Mouse (Mus musculus) lung, embryonic 14.5 days (tissue): ENCODE measurements around the gene Edc4. TPM values are rescaled to one million over a fixed set of nuclear protein-coding genes. Genes with fewer than 3 reads are reported as not detected.
A peak's percentile ranks its signal among the peaks of the same experiment; 100 is the strongest.

Experiments used
- ATAC-seq: fragments of 200-750 bp; cut with Nextera tagmentation; 2 replicates; pipeline ENCODE4 v1.8.0; 2017; ENCODE audit warnings: mild to moderate bottlenecking, moderate TSS enrichment, moderate library complexity; ENCODE audit not compliant: insufficient read depth
- DNase-seq: peaks from one replicate; pipeline ENCODE4 v3.0.0-alpha.2; 2015
- H3K27ac ChIP-seq: fragments of 300-500 bp; sonication (generic); 2 replicates; pipeline ENCODE4 v1.5.1; 2014; ENCODE audit warnings: low read depth, mild to moderate bottlenecking, moderate library complexity
- H3K27me3 ChIP-seq: fragments of 300-500 bp; sonication (generic); 2 replicates; pipeline ENCODE4 v1.6.1; 2014; ENCODE audit warnings: low read length, control low read depth; ENCODE audit not compliant: insufficient read depth
- H3K36me3 ChIP-seq: fragments of 300-500 bp; sonication (generic); 2 replicates; pipeline ENCODE4 v1.6.1; 2014; ENCODE audit warnings: control low read depth; ENCODE audit not compliant: insufficient read depth
- H3K4me1 ChIP-seq: fragments of 300-500 bp; sonication (generic); 2 replicates; pipeline ENCODE4 v1.6.1; 2014; ENCODE audit warnings: antibody characterized with exemption, control low read depth; ENCODE audit not compliant: insufficient read depth
- H3K4me2 ChIP-seq: fragments of 300-500 bp; sonication (generic); 2 replicates; pipeline ENCODE4 v1.6.1; 2014; ENCODE audit warnings: mild to moderate bottlenecking
- H3K4me3 ChIP-seq: fragments of 300-500 bp; sonication (generic); 2 replicates; pipeline ENCODE4 v1.5.1; 2014; ENCODE audit warnings: low read depth, low read length
- H3K9ac ChIP-seq: fragments of 300-500 bp; sonication (generic); 2 replicates; pipeline ENCODE4 v1.6.1; 2014
- H3K9me3 ChIP-seq: fragments of 300-500 bp; sonication (generic); 2 replicates; pipeline ENCODE4 v1.6.1; 2016; ENCODE audit warnings: low read depth, low read length, control low read depth
- CTCF ChIP-seq: IDR thresholded peaks from 2 replicates; pipeline ENCODE4 v1.5.1; 2016; ENCODE audit warnings: antibody characterized with exemption, low read depth
- WGBS: fragments of 180-500 bp; shearing (Covaris S2); extraction: QIAGEN DNeasy Blood & Tissue Kit; methylation state at CpG from one replicate; pipeline ENCODE4 v1.1.7; 2014; 5-methylcytosine and 5-hydroxymethylcytosine counted together
- polyA plus RNA-seq: library from polyadenylated mRNA; unstranded; fragments of >200 nt; fragmentation: Nextera tagmentation; extraction: Ambion mirVana; gene quantifications from 2 replicates; pipeline ENCODE4 v1.2.1, GENCODE M21; 2014

Gene Edc4
- polyA plus RNA-seq, 1 experiment from 2014 or later, result 55.4 TPM

GRCm38 (mm10) chr8:105866364-105867029 is 14.2 kb upstream of the Edc4 start:
- Histone ChIP-seq H3K27me3 (no peaks in the 10 kb centered on the region), H3K4me2 (no peak overlapping the region), H3K9me3 (no peaks in the 10 kb centered on the region), H3K27ac (no peak overlapping the region), H3K36me3 (peaks cover 69% of the 10 kb centered on the region), H3K4me3 (no peak overlapping the region), H3K4me1 (peaks cover 4% of the 10 kb centered on the region; the same call in 1 of the 2 replicates), H3K9ac (no peak overlapping the region)
- WGBS, result 80% methylated on average over 6 of the region's 6 CpGs
- TF ChIP-seq CTCF, result peak; percentile 48
- DNase-seq (peak; percentile 28), ATAC-seq (no peak)

GRCm38 (mm10) chr8:105874301-105874700 is 6.4 kb upstream of the Edc4 start:
- no peaks in the 10 kb centered on the region for H3K4me1 ChIP-seq
- DNase-seq, result no peak
- H3K4me3 ChIP-seq, result no peak overlapping the region
- H3K9ac ChIP-seq, result no peak overlapping the region
- H3K9me3 ChIP-seq, result no peaks in the 10 kb centered on the region
- H3K27me3 ChIP-seq, result no peaks in the 10 kb centered on the region
- H3K4me2 ChIP-seq, result no peak overlapping the region
- no peak for ATAC-seq
- H3K36me3 ChIP-seq, result peaks cover 92% of the 10 kb centered on the region
- WGBS, result 80% methylated on average over 6 of the region's 6 CpGs
- TF ChIP-seq CTCF, result no peak
- H3K27ac ChIP-seq, result no peak overlapping the region

- 92% methylated on average over 12 of the region's 12 CpGs for WGBS
- Histone ChIP-seq H3K4me1 (no peaks in the 10 kb centered on the region), H3K4me2 (no peak overlapping the region), H3K9ac (no peak overlapping the region), H3K9me3 (no peaks in the 10 kb centered on the region), H3K36me3 (peaks cover 86% of the 10 kb centered on the region), H3K4me3 (no peak overlapping the region), H3K27ac (no peak overlapping the region), H3K27me3 (no peaks in the 10 kb centered on the region)
- ATAC-seq (no peak), DNase-seq (no peak)
- TF ChIP-seq CTCF, result no peak
Measured at GRCm38 (mm10) chr8:105889756-105890465, 9.2 kb downstream of the Edc4 start.

- H3K4me1 ChIP-seq, result no peaks in the 10 kb centered on the region
- no peak overlapping the region for H3K9ac ChIP-seq
- 91% methylated on average over 6 of the region's 6 CpGs for WGBS
- H3K4me3 ChIP-seq, result no peak overlapping the region
- no peak overlapping the region for H3K4me2 ChIP-seq
- H3K27ac ChIP-seq, result no peak overlapping the region
- peaks cover 76% of the 10 kb centered on the region for H3K36me3 ChIP-seq
- ATAC-seq (no peak), DNase-seq (no peak)
- no peaks in the 10 kb centered on the region for H3K27me3 ChIP-seq
- H3K9me3 ChIP-seq, result no peaks in the 10 kb centered on the region
- no peak for TF ChIP-seq CTCF
Measured at GRCm38 (mm10) chr8:105890870-105891269, 10.2 kb downstream of the Edc4 start.

GRCm38 (mm10) chr8:105892432-105892831 is 11.8 kb downstream of the Edc4 start:
- H3K4me3 ChIP-seq, result no peak overlapping the region
- H3K27me3 ChIP-seq, result no peaks in the 10 kb centered on the region
- TF ChIP-seq CTCF, result peak; percentile 54
- no peaks in the 10 kb centered on the region for H3K9me3 ChIP-seq
- peaks cover 61% of the 10 kb centered on the region for H3K36me3 ChIP-seq
- 78% methylated on average over 6 of the region's 6 CpGs for WGBS
- no peak overlapping the region for H3K9ac ChIP-seq
- no peaks in the 10 kb centered on the region for H3K4me1 ChIP-seq
- H3K4me2 ChIP-seq, result no peak overlapping the region
- H3K27ac ChIP-seq, result no peak overlapping the region
- DNase-seq, result peak; percentile 8
- no peak for ATAC-seq

- ATAC-seq, result peak; percentile 94
- no peak for TF ChIP-seq CTCF
Measured at GRCm38 (mm10) chr8:105893339-105893738, 12.7 kb downstream of the Edc4 start, which contains the start of gene Nrn1l. Gene Nrn1l (plus strand): TSS chr8:105893567.

GRCm38 (mm10) chr8:105897801-105898480 is 17.3 kb downstream of the Edc4 start:
- no peaks in the 10 kb centered on the region for H3K4me1 ChIP-seq
- no peak overlapping the region for H3K27ac ChIP-seq
- no peak overlapping the region for H3K4me2 ChIP-seq
- H3K4me3 ChIP-seq, result no peak overlapping the region
- WGBS, result 76% methylated on average over 9 of the region's 9 CpGs
- no peak overlapping the region for H3K9ac ChIP-seq
- ATAC-seq, result no peak
- TF ChIP-seq CTCF, result no peak
- H3K9me3 ChIP-seq, result no peaks in the 10 kb centered on the region
- H3K27me3 ChIP-seq, result no peaks in the 10 kb centered on the region
- peaks cover 5% of the 10 kb centered on the region for H3K36me3 ChIP-seq
- DNase-seq, result no peak

More at GRCm38 (mm10) chr8:105893339-105893738, 12.7 kb downstream of the Edc4 start, which contains the start of gene Nrn1l:
- Histone ChIP-seq H3K4me3 (no peak within 1 kb of the TSS), H3K4me1 (no peaks in the 10 kb centered on the region), H3K36me3 (peaks cover 51% of the 10 kb centered on the region), H3K4me2 (no peak within 1 kb of the TSS), H3K27me3 (no peaks in the 10 kb centered on the region), H3K27ac (no peak within 1 kb of the TSS; the same call in 1 of the 2 replicates), H3K9ac (no peak within 1 kb of the TSS), H3K9me3 (no peaks in the 10 kb centered on the region)
- peak; percentile 92 for DNase-seq
- 7% methylated on average over 11 of the region's 11 CpGs for WGBS
